Mouse (Mus musculus): ENCODE measurements around the gene Bcl7c. TPM values are rescaled to one million over a fixed set of nuclear protein-coding genes. Genes with fewer than 3 reads are reported as not detected.
A peak's percentile ranks its signal among the peaks of the same experiment; 100 is the strongest.

Bcl7c gene
- polyA plus RNA-seq, 1 experiment from 2014 or later: 112 TPM

MicroRNA genes within 50 kb of the gene (microRNA counts, 519-probe panel; counts per million panel counts)
- 473 counts per million, percentile 71 among the panel's probes with 10 or more counts for microRNA mmu-miR-762

Small RNA genes within 50 kb of the gene (microRNA-seq; reads per million reads assigned to microRNA genes)
- gene Mir762 (ENCODE audit: borderline number of aligned reads): not detected

Other genes starting within 250 kb of the Bcl7c start
- gene Prr14, start 249.3 kb downstream of the Bcl7c start, polyA plus RNA-seq (2015; fragmentation: Nextera tagmentation; extraction: Ambion mirVana): 51.0 and 54.6 TPM in 2 replicates
- gene Fbrs, start 229.7 kb downstream of the Bcl7c start, polyA plus RNA-seq (2015; fragmentation: Nextera tagmentation; extraction: Ambion mirVana): 14.6 and 20.0 TPM in 2 replicates
- gene Srcap, start 196.9 kb downstream of the Bcl7c start, polyA plus RNA-seq (2015; fragmentation: Nextera tagmentation; extraction: Ambion mirVana): 22.2 and 29.8 TPM in 2 replicates
- gene Gm42715, start 189.3 kb downstream of the Bcl7c start, polyA plus RNA-seq (2015; fragmentation: Nextera tagmentation; extraction: Ambion mirVana): 10.9 and 15.9 TPM in 2 replicates
- 10.8 and 16.1 TPM in 2 replicates for gene Tmem265, start 147.5 kb downstream of the Bcl7c start, polyA plus RNA-seq (2015; fragmentation: Nextera tagmentation; extraction: Ambion mirVana)
- 55.2 and 62.1 TPM in 2 replicates for gene Phkg2, start 135.6 kb downstream of the Bcl7c start, polyA plus RNA-seq (2015; fragmentation: Nextera tagmentation; extraction: Ambion mirVana)
- gene Ccdc189, start 120.3 kb downstream of the Bcl7c start, polyA plus RNA-seq (2015; fragmentation: Nextera tagmentation; extraction: Ambion mirVana): 2.8 and 3.5 TPM in 2 replicates
- gene Rnf40, start 120.2 kb downstream of the Bcl7c start, polyA plus RNA-seq (2015; fragmentation: Nextera tagmentation; extraction: Ambion mirVana): 42.5 and 44.3 TPM in 2 replicates
- gene Zfp629, start 93.1 kb downstream of the Bcl7c start, polyA plus RNA-seq (2015; fragmentation: Nextera tagmentation; extraction: Ambion mirVana): 6.6 and 7.0 TPM in 2 replicates
- 13.1 and 13.5 TPM in 2 replicates for gene Ctf1, start 3.8 kb upstream of the Bcl7c start, polyA plus RNA-seq (2015; fragmentation: Nextera tagmentation; extraction: Ambion mirVana)
- 0.06 TPM in 1 of 2 replicates, not detected in the other for gene Ctf2, start 23.2 kb upstream of the Bcl7c start, polyA plus RNA-seq (2015; fragmentation: Nextera tagmentation; extraction: Ambion mirVana)
- gene Fbxl19, start 35.6 kb upstream of the Bcl7c start, polyA plus RNA-seq (2015; fragmentation: Nextera tagmentation; extraction: Ambion mirVana): 1.6 and 1.7 TPM in 2 replicates
- gene Orai3, start 60.9 kb upstream of the Bcl7c start, polyA plus RNA-seq (2015; fragmentation: Nextera tagmentation; extraction: Ambion mirVana): 16.1 TPM in 2 replicates
- 18.2 and 21.1 TPM in 2 replicates for gene Setd1a, start 67.7 kb upstream of the Bcl7c start, polyA plus RNA-seq (2015; fragmentation: Nextera tagmentation; extraction: Ambion mirVana)
- not detected in 2 replicates for gene Gm49388, start 76.7 kb upstream of the Bcl7c start, polyA plus RNA-seq (2015; fragmentation: Nextera tagmentation; extraction: Ambion mirVana)
- 8.7 and 10.4 TPM in 2 replicates for gene Hsd3b7, start 91.7 kb upstream of the Bcl7c start, polyA plus RNA-seq (2015; fragmentation: Nextera tagmentation; extraction: Ambion mirVana)
- gene Stx4a, start 115.4 kb upstream of the Bcl7c start, polyA plus RNA-seq (2015; fragmentation: Nextera tagmentation; extraction: Ambion mirVana): 48.9 and 50.5 TPM in 2 replicates
- 0.19 and 0.49 TPM in 2 replicates for gene Stx1b, start 115.6 kb upstream of the Bcl7c start, polyA plus RNA-seq (2015; fragmentation: Nextera tagmentation; extraction: Ambion mirVana)
- 12.9 and 13.8 TPM in 2 replicates for gene Zfp646, start 167.3 kb upstream of the Bcl7c start, polyA plus RNA-seq (2015; fragmentation: Nextera tagmentation; extraction: Ambion mirVana)
- gene Zfp668, start 167.9 kb upstream of the Bcl7c start, polyA plus RNA-seq (2015; fragmentation: Nextera tagmentation; extraction: Ambion mirVana): 22.0 and 26.2 TPM in 2 replicates
- 0.39 and 0.57 TPM in 2 replicates for gene Prss53, start 182.0 kb upstream of the Bcl7c start, polyA plus RNA-seq (2015; fragmentation: Nextera tagmentation; extraction: Ambion mirVana)
- gene Gm21974, start 186.5 kb upstream of the Bcl7c start, polyA plus RNA-seq (2015; fragmentation: Nextera tagmentation; extraction: Ambion mirVana): not detected in 2 replicates
- gene Vkorc1, start 186.7 kb upstream of the Bcl7c start, polyA plus RNA-seq (2015; fragmentation: Nextera tagmentation; extraction: Ambion mirVana): 47.0 and 54.5 TPM in 2 replicates
- 80.5 and 87.0 TPM in 2 replicates for gene Bckdk, start 195.1 kb upstream of the Bcl7c start, polyA plus RNA-seq (2015; fragmentation: Nextera tagmentation; extraction: Ambion mirVana)
- 40.7 and 43.0 TPM in 2 replicates for gene Kat8, start 203.6 kb upstream of the Bcl7c start, polyA plus RNA-seq (2015; fragmentation: Nextera tagmentation; extraction: Ambion mirVana)
- 2.9 and 3.3 TPM in 2 replicates for gene Prss8, start 221.2 kb upstream of the Bcl7c start, polyA plus RNA-seq (2015; fragmentation: Nextera tagmentation; extraction: Ambion mirVana)
- 7.8 and 11.1 TPM in 2 replicates for gene Prss36, start 237.8 kb upstream of the Bcl7c start, polyA plus RNA-seq (2015; fragmentation: Nextera tagmentation; extraction: Ambion mirVana)

All from thymus, postnatal 0 days (tissue).